Mouse (Mus musculus) stomach, postnatal 0 days (tissue): Measurements from ENCODE around the gene Pkib.

Experiments used
- CTCF ChIP-seq: IDR thresholded peaks from 2 replicates; pipeline ENCODE4 v1.5.1; 2016; ENCODE audit warnings: antibody characterized with exemption, low read depth, mild to moderate bottlenecking, moderate library complexity
- EP300 ChIP-seq: optimal IDR thresholded peaks from 2 replicates; pipeline ENCODE3; 2016; ENCODE audit warnings: antibody characterized with exemption

DNA sequence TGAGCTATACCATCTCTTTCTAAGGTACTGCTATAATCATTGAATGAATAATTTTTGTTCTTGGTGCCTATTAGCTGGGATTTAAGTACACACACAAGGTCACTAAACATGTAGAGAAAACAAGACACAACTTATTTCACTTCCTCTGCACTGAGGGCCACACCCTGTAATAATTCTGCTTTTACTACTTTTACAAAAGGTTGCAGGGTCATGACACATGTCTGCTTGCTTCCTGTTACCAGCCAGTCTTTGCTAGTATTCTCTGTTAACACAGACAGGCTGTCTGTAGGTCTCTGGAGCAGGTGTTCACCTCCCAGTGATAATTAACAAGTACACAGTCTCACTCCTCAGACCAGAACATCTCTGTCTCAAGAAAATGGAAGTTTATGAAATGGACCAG lies 113.7 kb downstream of the Pkib start:
- TF ChIP-seq CTCF, result no peak
- TF ChIP-seq EP300, result no peak
